In genomic region chr6:31032980-31033608, GRCm38 (mm10) we compare ENCODE assay signal across 8 mouse cellular contexts.
DNase-seq lines count a peak whose midpoint lies in the region; ATAC-seq and TF ChIP-seq lines count a peak whose summit lies in the region.

No protein-coding gene starts in this region.

- peak; percentile 56 for ATAC-seq in intestine, embryonic 16.5 days
- ATAC-seq in liver, embryonic 11.5 days (replicated peaks; ENCODE audit: low FRiP score), result 0 out of 2 replicates have a peak, but pooled peaks have one; percentile 26

- H3K36me3 ChIP-seq in ES-E14 (ENCODE audit: control insufficient read depth, insufficient read depth, low read length, poor library complexity, severe bottlenecking), result no peaks in the 10 kb centered on the region
- H3K36me3 ChIP-seq in intestine, embryonic 16.5 days (ENCODE audit: control insufficient read depth, insufficient read depth, low read length), result no peaks in the 10 kb centered on the region
- no peaks in the 10 kb centered on the region for H3K36me3 ChIP-seq in liver, embryonic 11.5 days (ENCODE audit: control insufficient read depth, insufficient read depth, low read length)

- H3K27me3 ChIP-seq in intestine, embryonic 16.5 days (replicated peaks; ENCODE audit: control insufficient read depth, insufficient read depth, low read length), result no peaks in the 10 kb centered on the region
- H3K27me3 ChIP-seq in liver, embryonic 11.5 days (replicated peaks; ENCODE audit: control insufficient read depth, insufficient read depth, low read length), result no peaks in the 10 kb centered on the region

- WGBS in intestine, embryonic 16.5 days, result 10% methylated on average over 12 of the region's 12 CpGs
- 7% methylated on average over 12 of the region's 12 CpGs for WGBS in liver, embryonic 11.5 days

- DNase-seq in 3134 (ENCODE audit: extremely low read depth, insufficient read length, low spot score), result peak; percentile 46
- peak; percentile 71 for DNase-seq in ES-E14 (ENCODE audit: low read depth, low spot score)
- DNase-seq in cerebellum, adult 8-10 months, result peak; percentile 32
- DNase-seq in frontal cortex, postnatal 36 days (ENCODE audit: low spot score in 2 of 2), result peak; percentile 57 to 75
- peak; percentile 42 for DNase-seq in liver, embryonic 11.5 days (ENCODE audit: low spot score)
- peak; percentile 21 to 31 for DNase-seq in natural killer cell, adult 2 months (ENCODE audit: low spot score in 2 of 2)
- peak; percentile 40 for DNase-seq in thymus, postnatal 25 days

- no peak overlapping the region for H3K9ac ChIP-seq in ES-E14 (ENCODE audit: insufficient read depth, low read depth, low read length, poor library complexity, severe bottlenecking)
- H3K9ac ChIP-seq in intestine, embryonic 16.5 days (ENCODE audit: low read depth, low read length), result no peak overlapping the region
- H3K9ac ChIP-seq in liver, embryonic 11.5 days (ENCODE audit: low read depth, low read length), result no peak overlapping the region

- no peak overlapping the region for H3K4me3 ChIP-seq in ES-E14 (ENCODE audit: insufficient read depth in 1 of 2, low read depth in 1 of 2, low read length in 2 of 2, poor library complexity in 1 of 2, severe bottlenecking in 1 of 2)
- no peak overlapping the region for H3K4me3 ChIP-seq in intestine, embryonic 16.5 days (ENCODE audit: low read length)
- H3K4me3 ChIP-seq in liver, embryonic 11.5 days (ENCODE audit: low read depth, low read length), result no peak overlapping the region

- H3K9me3 ChIP-seq in ES-E14 (ENCODE audit: control insufficient read depth, insufficient read depth, low read depth, low read length), result no peaks in the 10 kb centered on the region
- H3K9me3 ChIP-seq in intestine, embryonic 16.5 days (ENCODE audit: control insufficient read depth, low read length), result no peaks in the 10 kb centered on the region
- no peaks in the 10 kb centered on the region for H3K9me3 ChIP-seq in liver, embryonic 11.5 days (ENCODE audit: control insufficient read depth, low read length)

- no peak overlapping the region for H3K27ac ChIP-seq in ES-E14 (ENCODE audit: insufficient read depth, low read depth, low read length, poor library complexity, severe bottlenecking)
- no peak overlapping the region for H3K27ac ChIP-seq in intestine, embryonic 16.5 days (ENCODE audit: low read length)
- no peak overlapping the region for H3K27ac ChIP-seq in liver, embryonic 11.5 days (ENCODE audit: low read depth, low read length)

- H3K4me1 ChIP-seq in ES-E14 (ENCODE audit: control insufficient read depth in 2 of 2, insufficient read depth in 2 of 2, low read length in 2 of 2, poor library complexity in 1 of 2), result peaks cover 0 to 4% of the 10 kb centered on the region in 2 experiments; a peak in 3 of 4 replicates
- H3K4me1 ChIP-seq in intestine, embryonic 16.5 days (ENCODE audit: control insufficient read depth, insufficient read depth, low read length), result peaks cover 4% of the 10 kb centered on the region; the same call in 1 of the 2 replicates
- no peaks in the 10 kb centered on the region; the same call in 1 of the 2 replicates for H3K4me1 ChIP-seq in liver, embryonic 11.5 days (replicated peaks; ENCODE audit: control insufficient read depth, insufficient read depth, low read length)

- in situ Hi-C loops in ES-E14 (cut with MboI; ENCODE audit: low sequenced_read_pairs in 2 of 2, unreplicated experiment in 2 of 2), result loop anchor here in 1 of 2 experiments (10.0 kb wide), 1 partner anchor 498 kb away; no protein-coding TSS in a partner anchor

- H3K4me2 ChIP-seq in intestine, embryonic 16.5 days (ENCODE audit: low read depth, low read length), result peak overlapping the region; percentile 25
- peak overlapping the region; percentile 36 for H3K4me2 ChIP-seq in liver, embryonic 11.5 days

TF ChIP-seq in ES-E14, 5 proteins besides CTCF, POLR2A, EP300 and RAD21:
- TF ChIP-seq CHD2 (IDR thresholded peaks at IDR 0.05; ENCODE audit: low read depth, low read length) (no peak), ZC3H11A (IDR thresholded peaks at IDR 0.05; ENCODE audit: borderline replicate concordance, low read depth, low read length) (peak; percentile 81), ZNF384 (IDR thresholded peaks at IDR 0.05; ENCODE audit: low read depth, low read length) (no peak), MAFK (IDR thresholded peaks at IDR 0.05; ENCODE audit: insufficient read depth, low read depth, low read length) (no peak)
